Mouse (Mus musculus) intestine, embryonic 16.5 days (tissue): ENCODE measurements at regions not wholly inside any gene's neighbourhood (a gene's known extent, or its start where the extent isn't known, plus 50 kb on each side); places are given as distances from the start of the nearest gene placed in this dataset.

Experiments used
- ATAC-seq: fragments of 200-750 bp; cut with Nextera tagmentation; 2 replicates; pipeline ENCODE4 v1.8.0; 2017; ENCODE audit warnings: moderate TSS enrichment, moderate library complexity
- H3K27ac ChIP-seq: fragments of 300-500 bp; sonication (generic); 2 replicates; pipeline ENCODE4 v1.5.1; 2014; ENCODE audit warnings: mild to moderate bottlenecking, low read length
- H3K27me3 ChIP-seq: fragments of 300-500 bp; sonication (generic); replicated peaks from 2 replicates; pipeline ENCODE4 v1.6.1; 2014; ENCODE audit warnings: low read length, control low read depth, mixed read lengths; ENCODE audit not compliant: control insufficient read depth, insufficient read depth
- H3K36me3 ChIP-seq: fragments of 300-500 bp; sonication (generic); 2 replicates; pipeline ENCODE4 v1.6.1; 2014; ENCODE audit warnings: low read length, control low read depth; ENCODE audit not compliant: control insufficient read depth, insufficient read depth
- H3K4me1 ChIP-seq: fragments of 300-500 bp; sonication (generic); 2 replicates; pipeline ENCODE4 v1.6.1; 2014; ENCODE audit warnings: low read length, control low read depth, mixed read lengths; ENCODE audit not compliant: control insufficient read depth, insufficient read depth
- H3K4me2 ChIP-seq: fragments of 300-500 bp; sonication (generic); 2 replicates; pipeline ENCODE4 v1.6.1; 2014; ENCODE audit warnings: low read depth, low read length, control low read depth
- H3K4me3 ChIP-seq: fragments of 300-500 bp; sonication (generic); 2 replicates; pipeline ENCODE4 v1.5.1; 2014; ENCODE audit warnings: mild to moderate bottlenecking, low read length
- H3K9ac ChIP-seq: fragments of 300-500 bp; sonication (generic); 2 replicates; pipeline ENCODE4 v1.6.1; 2014; ENCODE audit warnings: low read depth, low read length
- H3K9me3 ChIP-seq: fragments of 300-500 bp; sonication (generic); 2 replicates; pipeline ENCODE4 v1.6.1; 2016; ENCODE audit warnings: low read length, control low read depth; ENCODE audit not compliant: control insufficient read depth
- WGBS: fragments of 180-500 bp; shearing (Covaris S2); extraction: QIAGEN DNeasy Blood & Tissue Kit; methylation state at CpG from one replicate; pipeline ENCODE4 v1.1.7; 2014; 5-methylcytosine and 5-hydroxymethylcytosine counted together

GRCm38 (mm10) chr11:65352516-65352915 lies 82.7 kb upstream of the Myocd start:
- Histone ChIP-seq H3K27me3 (no peaks in the 10 kb centered on the region), H3K4me3 (no peak overlapping the region), H3K4me1 (no peaks in the 10 kb centered on the region), H3K9me3 (no peaks in the 10 kb centered on the region), H3K36me3 (no peaks in the 10 kb centered on the region), H3K27ac (no peak overlapping the region), H3K9ac (no peak overlapping the region), H3K4me2 (no peak overlapping the region)
- WGBS: 76% methylated on average over 3 of the region's 3 CpGs
- no peak for ATAC-seq

DNA sequence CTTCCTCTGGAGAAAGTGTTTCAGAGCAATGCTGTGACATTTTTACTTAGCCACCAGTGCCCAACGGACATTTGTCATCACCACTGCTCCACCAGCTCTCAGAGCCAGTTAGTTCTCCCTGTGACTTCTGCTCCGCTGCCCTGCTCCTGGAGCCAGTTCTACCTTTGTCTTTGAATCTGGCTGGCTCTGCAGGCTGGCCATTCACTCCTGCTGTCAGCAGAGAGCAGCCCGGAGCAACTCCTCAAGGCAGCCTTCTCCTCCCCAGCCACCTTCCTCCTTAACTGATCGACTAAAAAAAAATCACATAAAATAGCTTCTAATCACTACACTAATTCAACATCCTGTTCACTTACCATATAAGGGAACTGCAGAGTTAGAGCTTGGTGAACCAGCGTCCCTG lies 79.2 kb upstream of the Myocd start:
- no peaks in the 10 kb centered on the region for H3K9me3 ChIP-seq
- H3K27me3 ChIP-seq: no peaks in the 10 kb centered on the region
- H3K4me1 ChIP-seq: no peaks in the 10 kb centered on the region
- H3K4me3 ChIP-seq: no peak overlapping the region
- no peak for ATAC-seq
- H3K27ac ChIP-seq: no peak overlapping the region
- H3K36me3 ChIP-seq: no peaks in the 10 kb centered on the region
- H3K9ac ChIP-seq: no peak overlapping the region
- WGBS: 51% methylated on average over 5 of the region's 5 CpGs
- H3K4me2 ChIP-seq: no peak overlapping the region

DNA sequence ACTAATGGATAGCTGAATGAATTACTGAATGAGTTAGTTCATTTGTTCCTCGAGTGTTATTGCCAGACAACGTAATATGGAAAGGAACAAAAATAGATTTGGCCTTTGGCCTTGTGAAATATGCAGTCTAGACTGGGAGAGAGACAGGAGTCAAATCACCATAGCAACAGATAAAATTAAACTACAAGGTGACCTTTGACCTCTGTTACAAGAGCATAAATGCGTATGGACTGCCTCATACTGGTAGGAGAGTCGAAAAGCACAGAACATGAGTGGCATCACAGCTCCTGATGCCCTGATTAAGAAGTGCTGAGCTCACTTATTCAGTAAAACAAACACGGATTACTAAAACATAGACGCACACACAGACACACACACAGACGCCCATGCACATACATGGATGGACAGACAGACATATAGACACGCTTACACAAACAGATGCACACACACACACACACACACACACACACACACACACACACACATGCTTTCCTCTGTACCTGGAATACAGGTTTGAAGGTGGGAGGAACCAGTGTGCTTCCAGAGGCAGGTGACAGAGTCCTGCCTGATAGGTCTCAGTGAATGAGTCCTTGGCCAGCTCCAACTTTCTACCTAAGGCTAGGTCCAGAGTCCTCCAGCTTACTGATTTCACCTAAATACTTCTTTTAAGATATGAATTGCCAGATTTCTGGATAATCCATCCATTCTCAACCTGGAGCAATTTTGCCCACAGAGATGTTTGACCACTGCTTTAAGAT lies 72.1 kb upstream of the Myocd start:
- H3K4me3 ChIP-seq: no peak overlapping the region
- no peaks in the 10 kb centered on the region for H3K9me3 ChIP-seq
- no peaks in the 10 kb centered on the region; the same call in 1 of the 2 replicates for H3K4me1 ChIP-seq
- H3K9ac ChIP-seq: no peak overlapping the region
- H3K27ac ChIP-seq: no peak overlapping the region
- H3K36me3 ChIP-seq: no peaks in the 10 kb centered on the region
- H3K27me3 ChIP-seq: no peaks in the 10 kb centered on the region
- WGBS: 61% methylated on average over 8 of the region's 8 CpGs
- ATAC-seq: peak; percentile 88
- no peak overlapping the region for H3K4me2 ChIP-seq

DNA sequence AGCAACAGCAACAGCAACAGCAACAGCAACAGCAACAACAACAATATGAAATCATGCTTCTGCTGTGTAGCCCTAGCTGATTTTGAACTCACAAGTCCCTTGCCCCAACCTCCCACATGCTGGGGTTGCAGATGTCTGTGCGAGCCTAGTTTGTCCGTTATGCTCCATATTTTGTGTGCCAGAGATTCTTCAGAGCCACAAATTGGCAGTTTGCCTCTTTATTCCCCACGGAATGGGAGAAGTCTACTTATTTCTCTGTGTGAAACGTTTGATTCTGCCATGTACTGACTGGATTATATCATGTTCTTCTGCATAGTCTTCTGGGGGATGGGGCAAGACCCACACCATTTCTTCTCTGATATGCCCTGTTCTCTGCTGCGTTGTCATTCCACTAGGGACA lies 64.5 kb upstream of the Myocd start:
- Histone ChIP-seq H3K9me3 (no peaks in the 10 kb centered on the region), H3K4me3 (no peak overlapping the region), H3K27ac (no peak overlapping the region), H3K4me2 (no peak overlapping the region), H3K27me3 (no peaks in the 10 kb centered on the region), H3K4me1 (no peaks in the 10 kb centered on the region), H3K36me3 (no peaks in the 10 kb centered on the region), H3K9ac (no peak overlapping the region)
- 54% methylated on average over 5 of the region's 5 CpGs for WGBS
- no peak for ATAC-seq

GRCm38 (mm10) chr11:65333101-65333500 lies 63.3 kb upstream of the Myocd start:
- 78% methylated on average over 2 of the region's 2 CpGs for WGBS

DNA sequence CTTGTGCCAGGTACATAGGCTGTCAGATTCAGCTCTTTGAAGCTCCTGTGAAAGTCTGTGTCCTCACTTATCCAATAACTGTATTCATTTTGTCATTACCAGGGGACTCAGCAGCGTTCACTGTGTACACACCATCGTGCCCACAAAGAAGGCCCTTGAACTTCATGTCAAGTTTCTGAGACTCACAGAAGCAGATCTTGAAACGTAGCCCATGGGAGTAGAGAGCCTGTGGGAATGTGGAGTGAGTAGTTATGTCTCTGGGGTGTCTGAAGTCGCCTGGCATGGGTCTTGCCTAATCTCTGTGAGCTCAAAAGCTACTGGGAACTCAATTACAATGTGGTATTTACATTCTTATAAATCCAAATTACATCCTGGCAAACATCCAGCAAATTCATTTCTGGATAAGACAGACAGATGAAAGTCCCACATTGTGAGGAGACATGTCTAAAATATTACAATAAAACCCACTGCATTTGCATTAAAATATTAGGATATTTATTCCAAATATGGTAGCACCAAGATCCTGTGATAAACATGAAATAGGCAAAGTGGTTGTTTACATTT lies 53.2 kb upstream of the Myocd start:
- Histone ChIP-seq H3K36me3 (no peaks in the 10 kb centered on the region), H3K4me2 (no peak overlapping the region), H3K9me3 (no peaks in the 10 kb centered on the region), H3K27ac (no peak overlapping the region), H3K4me3 (no peak overlapping the region), H3K27me3 (no peaks in the 10 kb centered on the region), H3K9ac (no peak overlapping the region), H3K4me1 (no peaks in the 10 kb centered on the region; the same call in 1 of the 2 replicates)
- WGBS: 51% methylated on average over 4 of the region's 4 CpGs
- ATAC-seq: no peak

More at GRCm38 (mm10) chr11:65333101-65333500, 63.3 kb upstream of the Myocd start:
- Histone ChIP-seq H3K27ac (no peak overlapping the region), H3K27me3 (no peaks in the 10 kb centered on the region), H3K36me3 (no peaks in the 10 kb centered on the region), H3K9ac (no peak overlapping the region), H3K4me2 (no peak overlapping the region), H3K9me3 (no peaks in the 10 kb centered on the region), H3K4me1 (no peaks in the 10 kb centered on the region), H3K4me3 (no peak overlapping the region)
- no peak for ATAC-seq
